Mouse (Mus musculus): Measurements from ENCODE around the gene Zfhx3. TPM values are rescaled to one million over a fixed set of nuclear protein-coding genes. Genes with fewer than 3 reads are reported as not detected.

Gene Zfhx3
- total and polyA plus RNA-seq, 2 experiments from 2014 or later = 14.9 to 15.3 TPM

- Histone ChIP-seq H3K27me3 (ENCODE audit: insufficient read depth, low read length) (no peaks in the 10 kb centered on the region), H3K4me2 (ENCODE audit: low read depth, low read length) (no peak overlapping the region), H3K4me1 (ENCODE audit: insufficient read depth, low read length) (no peaks in the 10 kb centered on the region), H3K27ac (no peak overlapping the region), H3K9ac (replicated peaks; ENCODE audit: low read length) (no peak overlapping the region), H3K9me3 (ENCODE audit: low read length) (no peaks in the 10 kb centered on the region), H3K4me3 (ENCODE audit: low read length) (no peak overlapping the region), H3K36me3 (ENCODE audit: insufficient read depth, low read length) (no peaks in the 10 kb centered on the region)
- peak; percentile 12 for DNase-seq (ENCODE audit: low spot score)
- TF ChIP-seq CTCF (IDR thresholded peaks at IDR 0.05; ENCODE audit: low read depth) = no peak
- ATAC-seq = no peak
- WGBS = 76% methylated on average over 9 of the region's 9 CpGs
Measured at GRCm38 (mm10) chr8:109001031-109001430, 1058.6 kb downstream of the Zfhx3 start.

GRCm38 (mm10) chr8:109001923-109002322 is 1059.5 kb downstream of the Zfhx3 start:
- H3K9me3 ChIP-seq (ENCODE audit: low read length) = no peaks in the 10 kb centered on the region
- no peak overlapping the region for H3K27ac ChIP-seq
- DNase-seq (ENCODE audit: low spot score) (no peak), ATAC-seq (no peak)
- no peak overlapping the region for H3K4me3 ChIP-seq (ENCODE audit: low read length)
- TF ChIP-seq CTCF (IDR thresholded peaks at IDR 0.05; ENCODE audit: low read depth) = no peak
- no peaks in the 10 kb centered on the region for H3K27me3 ChIP-seq (ENCODE audit: insufficient read depth, low read length)
- 87% methylated on average over 5 of the region's 5 CpGs for whole genome bisulfite sequencing
- H3K4me1 ChIP-seq (ENCODE audit: insufficient read depth, low read length) = no peaks in the 10 kb centered on the region
- H3K4me2 ChIP-seq (ENCODE audit: low read depth, low read length) = no peak overlapping the region
- no peak overlapping the region for H3K9ac ChIP-seq (replicated peaks; ENCODE audit: low read length)
- H3K36me3 ChIP-seq (ENCODE audit: insufficient read depth, low read length) = no peaks in the 10 kb centered on the region

- 65% methylated on average over 9 of the region's 9 CpGs for WGBS
- no peak for TF ChIP-seq CTCF (IDR thresholded peaks at IDR 0.05; ENCODE audit: low read depth)
- Histone ChIP-seq H3K9me3 (ENCODE audit: low read length) (no peaks in the 10 kb centered on the region), H3K4me2 (ENCODE audit: low read depth, low read length) (no peak overlapping the region), H3K27ac (no peak overlapping the region), H3K4me3 (ENCODE audit: low read length) (no peak overlapping the region), H3K9ac (replicated peaks; ENCODE audit: low read length) (no peak overlapping the region), H3K27me3 (ENCODE audit: insufficient read depth, low read length) (no peaks in the 10 kb centered on the region), H3K36me3 (ENCODE audit: insufficient read depth, low read length) (no peaks in the 10 kb centered on the region), H3K4me1 (ENCODE audit: insufficient read depth, low read length) (no peaks in the 10 kb centered on the region)
- ATAC-seq (no peak), DNase-seq (ENCODE audit: low spot score) (no peak)
Measured at GRCm38 (mm10) chr8:109006986-109007385, 1064.5 kb downstream of the Zfhx3 start.

Small RNAs within 50 kb of the gene (microRNA-seq; reads per million reads assigned to microRNA genes)
- gene Mir3108 = 0 to 0.36 reads per million in 2 experiments

Measured in hindbrain, postnatal 0 days (tissue).